Mouse (Mus musculus) heart, embryonic 16.5 days (tissue): ENCODE results near the gene Zkscan3. TPM values are rescaled to one million over a fixed set of nuclear protein-coding genes. Genes with fewer than 3 reads are reported as not detected.
A peak's percentile ranks its signal among the peaks of the same experiment; 100 is the strongest.

Experiments used
- ATAC-seq: fragments of 200-750 bp; cut with Nextera tagmentation; replicated peaks from 2 replicates; pipeline ENCODE4 v1.8.0; 2017; ENCODE audit warnings: moderate number of reproducible peaks; ENCODE audit not compliant: insufficient read depth, low FRiP score; ENCODE audit errors: extremely low read depth
- H3K27ac ChIP-seq: fragments of 300-500 bp; sonication (generic); 2 replicates; pipeline ENCODE4 v1.5.1; 2014; ENCODE audit warnings: mild to moderate bottlenecking, low read length, control low read depth, moderate library complexity
- H3K27me3 ChIP-seq: fragments of 300-500 bp; sonication (generic); 2 replicates; pipeline ENCODE4 v1.6.1; 2014; ENCODE audit warnings: low read length, mixed read lengths; ENCODE audit not compliant: control insufficient read depth, insufficient read depth
- H3K36me3 ChIP-seq: fragments of 300-500 bp; sonication (generic); 2 replicates; pipeline ENCODE4 v1.6.1; 2014; ENCODE audit not compliant: control insufficient read depth, insufficient read depth
- H3K4me1 ChIP-seq: fragments of 300-500 bp; sonication (generic); 2 replicates; pipeline ENCODE4 v1.6.1; 2014; ENCODE audit warnings: low read length, mixed read lengths; ENCODE audit not compliant: control insufficient read depth, insufficient read depth
- H3K4me2 ChIP-seq: fragments of 300-500 bp; sonication (generic); 2 replicates; pipeline ENCODE4 v1.6.1; 2014; ENCODE audit warnings: low read depth, mild to moderate bottlenecking, control low read depth, low read length
- H3K4me3 ChIP-seq: fragments of 300-500 bp; sonication (generic); 2 replicates; pipeline ENCODE4 v1.5.1; 2014; ENCODE audit warnings: mild to moderate bottlenecking, control low read depth, low read length
- H3K9ac ChIP-seq: fragments of 300-500 bp; sonication (generic); 2 replicates; pipeline ENCODE4 v1.6.1; 2014; ENCODE audit warnings: low read length, control low read depth
- H3K9me3 ChIP-seq: fragments of 300-500 bp; sonication (generic); replicated peaks from 2 replicates; pipeline ENCODE4 v1.6.1; 2016; ENCODE audit warnings: low read length; ENCODE audit not compliant: control insufficient read depth
- WGBS: fragments of 180-500 bp; shearing (Covaris S2); extraction: QIAGEN DNeasy Blood & Tissue Kit; methylation state at CpG from one replicate; pipeline ENCODE4 v1.1.7; 2014; 5-methylcytosine and 5-hydroxymethylcytosine counted together
- polyA plus RNA-seq: library from polyadenylated mRNA; unstranded; fragments of >200 nt; fragmentation: Nextera tagmentation; extraction: Ambion mirVana; gene quantifications from 2 replicates; pipeline ENCODE4 v1.2.1, GENCODE M21; 2015

Zkscan3 gene
- 70.4 and 73.1 TPM in 2 replicates for polyA plus RNA-seq

DNA sequence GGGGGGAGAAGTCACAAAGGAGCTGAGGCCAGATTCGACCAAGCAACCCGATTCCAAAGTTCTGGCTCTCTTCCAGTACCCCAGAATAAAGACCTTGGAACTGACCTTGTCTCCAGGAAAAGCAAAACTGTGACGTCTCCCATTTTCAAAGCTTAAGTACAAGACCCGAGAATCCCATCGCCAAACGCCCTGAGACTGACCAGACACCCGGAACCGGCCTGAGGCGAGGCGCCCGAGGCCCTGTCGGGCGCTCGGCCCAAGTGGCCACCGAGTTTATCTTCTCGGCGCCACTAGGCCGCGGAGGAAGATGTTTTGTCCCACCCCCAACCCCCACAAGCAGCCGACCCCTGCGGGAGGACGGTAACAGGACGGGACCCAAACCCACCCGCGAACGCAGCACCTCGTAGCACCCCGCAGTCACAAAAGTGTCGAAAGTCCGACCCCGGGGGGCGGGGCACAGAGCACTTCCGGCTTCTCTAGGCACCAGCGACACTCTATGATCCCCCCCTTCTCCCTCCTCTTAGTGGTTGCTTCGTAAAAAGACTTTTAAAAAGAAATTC is at the start of gene Zkscan3:
Gene Zkscan3 (minus strand): TSS at position 469 of the 560 bp plus-strand sequence.
- Histone ChIP-seq H3K27me3 (no peaks in the 10 kb centered on the region), H3K4me2 (peak within 1 kb of the TSS; percentile 77), H3K27ac (peak within 1 kb of the TSS; percentile 87), H3K9me3 (no peaks in the 10 kb centered on the region), H3K4me3 (peak within 1 kb of the TSS; percentile 95), H3K9ac (peak within 1 kb of the TSS; percentile 96), H3K36me3 (peaks cover 5% of the 10 kb centered on the region; the same call in 1 of the 2 replicates), H3K4me1 (peaks cover 11% of the 10 kb centered on the region)
- under 1% methylated on average over 35 of the region's 35 CpGs for WGBS
- peak; percentile 94 for ATAC-seq

DNA sequence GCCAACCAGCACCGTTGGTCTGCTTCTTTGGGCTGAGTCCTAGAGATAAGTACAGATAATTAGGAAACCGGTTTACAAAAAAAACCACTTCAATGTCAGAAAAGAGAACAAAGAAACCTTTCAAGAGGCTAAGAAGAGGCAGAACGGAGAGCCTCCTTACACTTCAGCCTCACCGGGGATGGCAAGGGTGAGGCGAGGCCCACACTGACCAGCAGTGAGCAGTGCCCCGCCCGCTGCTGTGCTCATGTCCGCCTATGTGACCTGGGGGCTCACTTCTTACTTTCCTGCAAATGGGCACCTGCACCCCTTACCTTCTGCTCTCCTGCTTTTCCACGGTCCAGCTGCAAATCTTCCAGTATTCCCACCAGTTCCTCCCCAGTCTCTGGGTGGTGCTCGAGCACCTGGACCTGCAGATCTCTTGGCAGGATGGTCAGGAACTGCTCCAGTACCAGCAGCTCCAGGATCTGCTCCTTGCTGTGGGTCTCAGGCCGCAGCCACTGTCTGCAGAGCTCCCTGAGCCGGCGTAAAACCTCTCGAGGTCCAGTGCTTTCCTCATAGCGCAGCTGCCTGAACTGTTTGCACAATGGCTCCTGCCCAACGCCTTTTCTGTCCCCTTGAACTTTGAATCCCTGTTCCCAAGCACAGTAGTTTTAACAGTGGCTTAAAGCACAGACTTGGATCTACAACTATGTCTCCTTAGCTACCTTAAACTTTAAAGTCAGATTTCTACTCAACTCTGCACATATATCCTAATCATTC is 45.5 kb upstream of the Zkscan3 start:
- H3K4me2 ChIP-seq, result no peak overlapping the region
- H3K27ac ChIP-seq, result no peak overlapping the region
- H3K9ac ChIP-seq, result no peak overlapping the region
- H3K27me3 ChIP-seq, result no peaks in the 10 kb centered on the region
- WGBS, result 79% methylated on average over 16 of the region's 16 CpGs
- H3K4me3 ChIP-seq, result no peak overlapping the region
- peaks cover 46% of the 10 kb centered on the region for H3K36me3 ChIP-seq
- H3K4me1 ChIP-seq, result peaks cover 4% of the 10 kb centered on the region
- H3K9me3 ChIP-seq, result no peaks in the 10 kb centered on the region
- ATAC-seq, result no peak

- ATAC-seq, result no peak
- H3K9me3 ChIP-seq, result no peaks in the 10 kb centered on the region
- no peak overlapping the region for H3K27ac ChIP-seq
- 85% methylated on average over 9 of the region's 9 CpGs for WGBS
- no peaks in the 10 kb centered on the region for H3K4me1 ChIP-seq
- H3K4me2 ChIP-seq, result no peak overlapping the region
- no peak overlapping the region for H3K4me3 ChIP-seq
- peaks cover 46% of the 10 kb centered on the region for H3K36me3 ChIP-seq
- H3K9ac ChIP-seq, result no peak overlapping the region
- no peaks in the 10 kb centered on the region for H3K27me3 ChIP-seq
Observed at GRCm38 (mm10) chr13:21446796-21447195, 44.2 kb upstream of the Zkscan3 start.

DNA sequence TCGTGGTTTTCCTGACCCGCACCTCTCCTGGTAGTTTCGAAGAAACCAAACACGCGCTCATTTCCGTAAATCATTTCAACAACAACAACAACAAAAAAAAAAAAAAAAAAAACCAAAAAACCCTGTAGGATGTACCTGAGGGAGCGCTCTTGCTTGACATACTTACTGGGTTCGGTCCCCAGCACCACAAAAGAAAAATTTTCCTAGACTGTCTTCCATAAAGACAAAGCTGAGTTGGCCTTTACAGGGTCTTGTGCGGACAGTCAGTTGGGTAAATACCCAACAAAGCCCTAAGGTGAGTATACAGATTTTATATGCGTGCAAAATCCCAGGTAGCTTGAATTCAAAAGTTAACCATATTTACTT is 38.6 kb upstream of the Zkscan3 start:
- Histone ChIP-seq H3K4me1 (peaks cover 5% of the 10 kb centered on the region; the same call in 1 of the 2 replicates), H3K27me3 (no peaks in the 10 kb centered on the region), H3K27ac (peak overlapping the region; percentile 86), H3K9ac (peak overlapping the region; percentile 73), H3K9me3 (no peaks in the 10 kb centered on the region), H3K4me3 (peak overlapping the region; percentile 57), H3K4me2 (peak overlapping the region; percentile 74), H3K36me3 (peaks cover 23% of the 10 kb centered on the region)
- WGBS, result 21% methylated on average over 10 of the region's 10 CpGs
- ATAC-seq, result no peak

DNA sequence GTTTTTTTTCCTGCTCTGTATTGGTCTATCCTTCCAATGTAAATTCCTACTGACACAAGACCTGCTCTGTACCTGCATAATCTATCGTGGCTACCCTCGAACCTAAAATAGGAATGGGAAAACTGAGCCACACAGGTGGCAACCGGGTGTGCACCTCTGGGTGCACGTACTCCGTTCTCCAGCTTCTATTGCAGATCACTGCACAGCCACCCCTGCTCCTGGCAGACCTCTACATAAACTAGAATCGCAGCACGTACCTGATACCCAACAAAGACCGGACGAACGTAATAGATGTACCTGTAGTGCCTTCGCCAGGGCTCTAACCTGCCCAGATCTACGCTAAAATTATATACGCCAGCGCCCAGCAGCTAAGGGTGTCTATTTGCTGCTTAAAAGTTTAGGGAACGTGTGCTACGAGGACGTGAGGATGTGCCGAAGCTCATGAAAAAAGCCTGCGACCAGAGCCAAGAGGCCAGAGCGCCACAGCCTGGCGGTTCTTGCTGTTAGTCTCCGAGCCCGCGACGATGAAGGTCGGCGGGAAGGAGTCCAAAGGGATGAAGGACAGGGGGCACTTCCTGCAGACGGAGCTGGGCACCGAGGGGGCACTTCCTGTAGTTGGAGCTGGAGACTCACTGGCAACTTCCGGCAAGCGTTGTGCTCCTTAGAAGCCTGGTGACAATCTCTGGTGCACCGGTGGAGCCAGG is 38.1 kb upstream of the Zkscan3 start, which contains the start of gene Pgbd1:
Gene Pgbd1 (minus strand): TSS at position 556 of the 704 bp plus-strand sequence.
- H3K4me2 ChIP-seq, result peak within 1 kb of the TSS; percentile 74
- WGBS, result under 1% methylated on average over 32 of the region's 32 CpGs
- H3K27me3 ChIP-seq, result no peaks in the 10 kb centered on the region

DNA sequence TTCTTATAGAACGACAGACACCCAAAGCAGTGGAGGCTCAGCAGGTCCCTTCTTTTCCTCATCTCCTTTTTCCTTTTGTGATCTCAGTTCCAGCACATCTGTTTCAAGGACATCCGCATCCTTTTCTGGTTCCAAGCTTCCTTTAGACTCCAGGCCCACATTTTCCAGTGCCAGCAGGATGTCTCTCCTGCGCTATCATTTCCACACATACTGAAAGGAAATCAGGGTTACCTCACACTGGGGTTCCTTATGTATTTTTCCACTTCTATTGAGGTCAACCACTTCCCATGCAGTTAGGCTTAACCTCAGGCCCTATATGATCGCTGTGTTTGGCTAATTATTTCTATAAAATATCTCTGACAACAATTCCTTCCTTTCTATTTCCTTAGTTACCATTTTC is 32.9 kb upstream of the Zkscan3 start:
- WGBS, result 66% methylated on average over 4 of the region's 4 CpGs
- Histone ChIP-seq H3K27me3 (no peaks in the 10 kb centered on the region), H3K4me2 (no peak overlapping the region), H3K9me3 (no peaks in the 10 kb centered on the region), H3K4me3 (no peak overlapping the region), H3K4me1 (peaks cover 5% of the 10 kb centered on the region; the same call in 1 of the 2 replicates), H3K9ac (no peak overlapping the region), H3K27ac (0 out of 2 replicates have a peak overlapping the region, but pooled peaks have one; percentile 5), H3K36me3 (no peaks in the 10 kb centered on the region)
- ATAC-seq, result no peak

More for the DNA sequence above, 38.1 kb upstream of the Zkscan3 start, which contains the start of gene Pgbd1:
- ATAC-seq, result peak; percentile 86
- H3K4me3 ChIP-seq, result peak within 1 kb of the TSS; percentile 57
- H3K9me3 ChIP-seq, result no peaks in the 10 kb centered on the region
- peaks cover 5% of the 10 kb centered on the region; the same call in 1 of the 2 replicates for H3K4me1 ChIP-seq
- H3K36me3 ChIP-seq, result peaks cover 22% of the 10 kb centered on the region
- peak within 1 kb of the TSS; percentile 73 for H3K9ac ChIP-seq
- H3K27ac ChIP-seq, result peak within 1 kb of the TSS; percentile 86

GRCm38 (mm10) chr13:21427631-21428030 is 25.1 kb upstream of the Zkscan3 start:
- 92% methylated on average over 1 of the region's 1 CpGs for WGBS
- H3K4me2 ChIP-seq, result no peak overlapping the region

GRCm38 (mm10) chr13:21423301-21423700 is 20.7 kb upstream of the Zkscan3 start:
- H3K9me3 ChIP-seq, result no peaks in the 10 kb centered on the region
- no peak for ATAC-seq
- H3K9ac ChIP-seq, result no peak overlapping the region
- H3K27me3 ChIP-seq, result no peaks in the 10 kb centered on the region
- H3K36me3 ChIP-seq, result no peaks in the 10 kb centered on the region
- no peak overlapping the region for H3K4me2 ChIP-seq
- no peak overlapping the region for H3K4me3 ChIP-seq
- 56% methylated on average over 5 of the region's 5 CpGs for WGBS
- 0 out of 2 replicates have a peak, but pooled peaks cover 3% of the 10 kb centered on the region for H3K4me1 ChIP-seq
- no peak overlapping the region for H3K27ac ChIP-seq

More at GRCm38 (mm10) chr13:21427631-21428030, 25.1 kb upstream of the Zkscan3 start:
- Histone ChIP-seq H3K4me3 (no peak overlapping the region), H3K27ac (no peak overlapping the region), H3K9ac (no peak overlapping the region), H3K27me3 (no peaks in the 10 kb centered on the region), H3K36me3 (no peaks in the 10 kb centered on the region), H3K4me1 (no peaks in the 10 kb centered on the region), H3K9me3 (no peaks in the 10 kb centered on the region)
- ATAC-seq, result no peak
